Comparison of ENCODE assay signal across 8 mouse cellular contexts in genomic region chr11:97659267-97659989, GRCm38 (mm10). TPM values are rescaled to one million over a fixed set of nuclear protein-coding genes. Genes with fewer than 3 reads are reported as not detected.
DNase-seq lines count a peak whose midpoint lies in the region; ATAC-seq and TF ChIP-seq lines count a peak whose summit lies in the region.

No protein-coding gene starts in this region.

- peak overlapping the region; percentile 82 for H3K4me3 ChIP-seq in heart, embryonic 11.5 days (ENCODE audit: low read depth, low read length)
- H3K4me3 ChIP-seq in bone marrow macrophage, adult 2 months (ENCODE audit: insufficient read depth, low read length) = peak overlapping the region; percentile 98
- H3K4me3 ChIP-seq in hindbrain, embryonic 11.5 days (ENCODE audit: low read depth, low read length) = peak overlapping the region; percentile 59
- peak overlapping the region; percentile 69 for H3K4me3 ChIP-seq in liver, embryonic 13.5 days (replicated peaks)

- no peak; the same call in 1 of the 2 replicates for TF ChIP-seq POLR2A in bone marrow macrophage, adult 2 months (IDR thresholded peaks at IDR 0.05; ENCODE audit: borderline replicate concordance, low read depth, low read length)

- WGBS in heart, embryonic 11.5 days (ENCODE audit: insufficient replicate concordance) = 8% methylated on average over 13 of the region's 13 CpGs
- WGBS in hindbrain, embryonic 11.5 days = 9% methylated on average over 13 of the region's 13 CpGs
- 3% methylated on average over 13 of the region's 13 CpGs for WGBS in liver, embryonic 13.5 days (ENCODE audit: insufficient replicate concordance)

- peaks cover 8% of the 10 kb centered on the region for H3K27me3 ChIP-seq in heart, embryonic 11.5 days (ENCODE audit: control insufficient read depth, insufficient read depth, low read length)
- peaks cover 18% of the 10 kb centered on the region for H3K27me3 ChIP-seq in hindbrain, embryonic 11.5 days (ENCODE audit: control insufficient read depth, insufficient read depth, low read length)
- H3K27me3 ChIP-seq in liver, embryonic 13.5 days = peaks cover 64% of the 10 kb centered on the region

- no peaks in the 10 kb centered on the region for H3K36me3 ChIP-seq in heart, embryonic 11.5 days (ENCODE audit: control insufficient read depth, insufficient read depth, low read length)
- no peaks in the 10 kb centered on the region for H3K36me3 ChIP-seq in hindbrain, embryonic 11.5 days (ENCODE audit: control insufficient read depth, insufficient read depth, low read length)
- H3K36me3 ChIP-seq in liver, embryonic 13.5 days = no peaks in the 10 kb centered on the region

- peak overlapping the region; percentile 93 for H3K9ac ChIP-seq in heart, embryonic 11.5 days (ENCODE audit: low read depth, low read length)
- peak overlapping the region; percentile 69 for H3K9ac ChIP-seq in hindbrain, embryonic 11.5 days (ENCODE audit: low read depth, low read length)
- peak overlapping the region; percentile 74 for H3K9ac ChIP-seq in liver, embryonic 13.5 days

- H3K9me3 ChIP-seq in heart, embryonic 11.5 days (replicated peaks; ENCODE audit: control insufficient read depth, low read length) = no peaks in the 10 kb centered on the region
- no peaks in the 10 kb centered on the region for H3K9me3 ChIP-seq in hindbrain, embryonic 11.5 days (ENCODE audit: control insufficient read depth, low read length)
- no peaks in the 10 kb centered on the region for H3K9me3 ChIP-seq in liver, embryonic 13.5 days (replicated peaks)

- peak overlapping the region; percentile 86 for H3K4me2 ChIP-seq in heart, embryonic 11.5 days
- H3K4me2 ChIP-seq in hindbrain, embryonic 11.5 days (replicated peaks; ENCODE audit: low read depth, low read length) = peak overlapping the region; percentile 86
- peak overlapping the region; percentile 80 for H3K4me2 ChIP-seq in liver, embryonic 13.5 days

- DNase-seq in heart, adult 8-10 months (ENCODE audit: low spot score) = no peak
- DNase-seq in hindbrain, embryonic 11.5 days (ENCODE audit: low spot score) = peak; percentile 26
- no peak for DNase-seq in liver, embryonic 13.5 days
- DNase-seq in urinary bladder, postnatal 36 days (ENCODE audit: low spot score in 2 of 2) = no peak
- DNase-seq in urinary bladder, postnatal 25 days (ENCODE audit: low spot score) = no peak

- no peak for ATAC-seq in heart, embryonic 11.5 days (replicated peaks; ENCODE audit: insufficient number of reproducible peaks, low FRiP score, low TSS enrichment)
- ATAC-seq in hindbrain, embryonic 11.5 days (ENCODE audit: low FRiP score) = no peak
- ATAC-seq in liver, embryonic 13.5 days (ENCODE audit: low read depth) = no peak
- ATAC-seq in neutrophil, adult 5-6 weeks (ENCODE audit: extremely low read depth, insufficient number of reproducible peaks, low FRiP score, poor library complexity, severe bottlenecking) = peak; percentile 70

- TF ChIP-seq CTCF in bone marrow macrophage, adult 2 months (IDR thresholded peaks at IDR 0.05; ENCODE audit: low read depth, low read length) = no peak

- peak overlapping the region; percentile 85 for H3K27ac ChIP-seq in heart, embryonic 11.5 days (ENCODE audit: low read depth, low read length)
- peak overlapping the region; percentile 100 for H3K27ac ChIP-seq in bone marrow macrophage, adult 2 months (ENCODE audit: insufficient read depth, low read depth, low read length)
- H3K27ac ChIP-seq in hindbrain, embryonic 11.5 days (ENCODE audit: low read depth, low read length) = peak overlapping the region; percentile 19; the same call in 1 of the 2 replicates
- peak overlapping the region; percentile 48 for H3K27ac ChIP-seq in liver, embryonic 13.5 days

- peaks cover 48% of the 10 kb centered on the region for H3K4me1 ChIP-seq in heart, embryonic 11.5 days (ENCODE audit: control insufficient read depth, insufficient read depth, low read length)
- peaks cover 34% of the 10 kb centered on the region for H3K4me1 ChIP-seq in bone marrow macrophage, adult 2 months (ENCODE audit: control insufficient read depth, insufficient read depth, low read length)
- peaks cover 13% of the 10 kb centered on the region for H3K4me1 ChIP-seq in hindbrain, embryonic 11.5 days (replicated peaks; ENCODE audit: control insufficient read depth, insufficient read depth, low read length)
- H3K4me1 ChIP-seq in liver, embryonic 13.5 days (replicated peaks) = peaks cover 49% of the 10 kb centered on the region

RNA-seq across cellular contexts. Expression of gene Mllt6, which starts 3.8 kb away (rescaled TPM):
- 2.9 and 3.3 TPM in 2 replicates for polyA plus RNA-seq in heart, embryonic 11.5 days (2014; fragmentation: Nextera tagmentation; extraction: Ambion mirVana)
- total RNA-seq in heart, adult 8-10 months (2022) = 10 to 100 TPM; 68.8 to 84.0 (median 69.8) TPM
- 40.4 and 48.7 TPM in 2 replicates for polyA plus RNA-seq in bone marrow macrophage, adult 2 months (2012; ENCODE audit: insufficient read depth, insufficient read length, missing spikeins)
- polyA plus RNA-seq in hindbrain, embryonic 11.5 days (2014; fragmentation: Nextera tagmentation; extraction: Ambion mirVana) = 4.1 and 4.2 TPM in 2 replicates
- 0.17 and 0.23 TPM in 2 replicates for polyA plus RNA-seq in liver, embryonic 13.5 days (2015; fragmentation: Nextera tagmentation; extraction: Ambion mirVana)
- total RNA-seq in neutrophil, adult 5-6 weeks (2017) = 63.2 and 69.2 TPM in 2 replicates

RNA-seq across cellular contexts. Expression of gene Cisd3, which starts 26.2 kb away (rescaled TPM):
- polyA plus RNA-seq in heart, embryonic 11.5 days (2014; fragmentation: Nextera tagmentation; extraction: Ambion mirVana) = 45.8 and 52.3 TPM in 2 replicates
- 100 to 1,000 TPM; 133 to 158 (median 141) TPM for total RNA-seq in heart, adult 8-10 months (2022)
- polyA plus RNA-seq in bone marrow macrophage, adult 2 months (2012; ENCODE audit: insufficient read depth, insufficient read length, missing spikeins) = 45.2 and 50.2 TPM in 2 replicates
- 11.8 and 14.8 TPM in 2 replicates for polyA plus RNA-seq in hindbrain, embryonic 11.5 days (2014; fragmentation: Nextera tagmentation; extraction: Ambion mirVana)
- 11.7 and 13.3 TPM in 2 replicates for polyA plus RNA-seq in liver, embryonic 13.5 days (2015; fragmentation: Nextera tagmentation; extraction: Ambion mirVana)
- 7.2 and 13.5 TPM in 2 replicates for total RNA-seq in neutrophil, adult 5-6 weeks (2017)

RNA-seq across cellular contexts. Expression of gene Epop, which starts 29.9 kb away (rescaled TPM):
- polyA plus RNA-seq in heart, embryonic 11.5 days (2014; fragmentation: Nextera tagmentation; extraction: Ambion mirVana) = 1.4 and 1.5 TPM in 2 replicates
- 1 to 10 TPM in 3 of 4 experiments, under 1 TPM in 1; 0.92 to 1.7 (median 1.2) TPM for total RNA-seq in heart, adult 8-10 months (2022)
- 2.5 and 3.0 TPM in 2 replicates for polyA plus RNA-seq in bone marrow macrophage, adult 2 months (2012; ENCODE audit: insufficient read depth, insufficient read length, missing spikeins)
- 5.7 and 9.1 TPM in 2 replicates for polyA plus RNA-seq in hindbrain, embryonic 11.5 days (2014; fragmentation: Nextera tagmentation; extraction: Ambion mirVana)
- polyA plus RNA-seq in liver, embryonic 13.5 days (2015; fragmentation: Nextera tagmentation; extraction: Ambion mirVana) = 0.65 and 0.69 TPM in 2 replicates
- total RNA-seq in neutrophil, adult 5-6 weeks (2017) = 0.35 and 0.61 TPM in 2 replicates

RNA-seq across cellular contexts. Expression of gene Pcgf2, which starts 40.9 kb away (rescaled TPM):
- polyA plus RNA-seq in heart, embryonic 11.5 days (2014; fragmentation: Nextera tagmentation; extraction: Ambion mirVana) = 10.3 and 16.4 TPM in 2 replicates
- 1 to 10 TPM; 4.6 to 6.3 (median 5.3) TPM for total RNA-seq in heart, adult 8-10 months (2022)
- 12.3 and 13.6 TPM in 2 replicates for polyA plus RNA-seq in bone marrow macrophage, adult 2 months (2012; ENCODE audit: insufficient read depth, insufficient read length, missing spikeins)
- 16.9 and 18.6 TPM in 2 replicates for polyA plus RNA-seq in hindbrain, embryonic 11.5 days (2014; fragmentation: Nextera tagmentation; extraction: Ambion mirVana)
- polyA plus RNA-seq in liver, embryonic 13.5 days (2015; fragmentation: Nextera tagmentation; extraction: Ambion mirVana) = 2.3 and 3.6 TPM in 2 replicates
- total RNA-seq in neutrophil, adult 5-6 weeks (2017) = not detected in 2 replicates

RNA-seq across cellular contexts. Expression of gene Psmb3, which starts 43.8 kb away (rescaled TPM):
- 416 and 447 TPM in 2 replicates for polyA plus RNA-seq in heart, embryonic 11.5 days (2014; fragmentation: Nextera tagmentation; extraction: Ambion mirVana)
- 100 to 1,000 TPM; 145 to 154 (median 150) TPM for total RNA-seq in heart, adult 8-10 months (2022)
- polyA plus RNA-seq in bone marrow macrophage, adult 2 months (2012; ENCODE audit: insufficient read depth, insufficient read length, missing spikeins) = 125 and 142 TPM in 2 replicates
- 468 and 507 TPM in 2 replicates for polyA plus RNA-seq in hindbrain, embryonic 11.5 days (2014; fragmentation: Nextera tagmentation; extraction: Ambion mirVana)
- polyA plus RNA-seq in liver, embryonic 13.5 days (2015; fragmentation: Nextera tagmentation; extraction: Ambion mirVana) = 335 and 374 TPM in 2 replicates
- total RNA-seq in neutrophil, adult 5-6 weeks (2017) = 89.0 and 97.7 TPM in 2 replicates

Comparison
In these comparisons a context has a peak if more than half of its experiments do, and no peak if none do; other contexts are left out.
1. H3K27ac ChIP-seq: peak in every context shown above with its lines; median percentile 100 in bone marrow macrophage, adult 2 months; 85 in heart, embryonic 11.5 days; 48 in liver, embryonic 13.5 days; 19 in hindbrain, embryonic 11.5 days.